Mouse (Mus musculus): Measurements from ENCODE around the gene Lpcat2. TPM values are rescaled to one million over a fixed set of nuclear protein-coding genes. Genes with fewer than 3 reads are reported as not detected.

Gene Lpcat2
- polyA plus RNA-seq, 1 experiment, result 1.3 TPM

DNA sequence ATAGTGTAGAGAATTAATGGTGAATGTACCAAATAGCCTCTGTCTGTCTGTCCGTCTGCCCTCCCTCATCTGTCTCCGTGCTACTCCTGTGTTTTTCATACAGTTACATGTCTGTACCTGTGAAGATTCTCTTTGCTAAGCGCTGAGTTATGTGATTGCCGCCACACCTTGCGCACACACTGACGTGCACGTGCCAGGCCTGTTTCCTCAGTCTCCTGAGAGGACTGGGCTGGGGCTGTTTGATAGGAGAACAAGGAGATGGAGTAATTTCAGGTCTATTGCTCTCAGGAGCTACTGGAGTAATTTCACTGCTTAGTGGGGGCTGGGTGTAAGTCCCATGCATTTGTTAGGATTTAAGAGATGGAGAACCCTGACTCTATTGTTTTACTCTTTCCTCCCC is 39.9 kb downstream of the Lpcat2 start:
- 31% methylated on average over 7 of the region's 7 CpGs for WGBS
- Histone ChIP-seq H3K4me1 (ENCODE audit: control insufficient read depth, insufficient read depth, insufficient read length, low read length) (no peaks in the 10 kb centered on the region), H3K27ac (ENCODE audit: insufficient read depth, low read depth, low read length) (no peak overlapping the region), H3K36me3 (ENCODE audit: control insufficient read depth, insufficient read depth, low read length) (no peaks in the 10 kb centered on the region), H3K27me3 (ENCODE audit: control insufficient read depth, insufficient read depth, low read length) (no peaks in the 10 kb centered on the region), H3K4me3 (ENCODE audit: low read depth, low read length) (no peak overlapping the region)
- TF ChIP-seq CTCF (IDR thresholded peaks at IDR 0.05; ENCODE audit: extremely low read depth, insufficient read length, insufficient replicate concordance, low read depth, low read length), result no peak
- no peak for TF ChIP-seq POLR2A (IDR thresholded peaks at IDR 0.05; ENCODE audit: low read depth, low read length)

DNA sequence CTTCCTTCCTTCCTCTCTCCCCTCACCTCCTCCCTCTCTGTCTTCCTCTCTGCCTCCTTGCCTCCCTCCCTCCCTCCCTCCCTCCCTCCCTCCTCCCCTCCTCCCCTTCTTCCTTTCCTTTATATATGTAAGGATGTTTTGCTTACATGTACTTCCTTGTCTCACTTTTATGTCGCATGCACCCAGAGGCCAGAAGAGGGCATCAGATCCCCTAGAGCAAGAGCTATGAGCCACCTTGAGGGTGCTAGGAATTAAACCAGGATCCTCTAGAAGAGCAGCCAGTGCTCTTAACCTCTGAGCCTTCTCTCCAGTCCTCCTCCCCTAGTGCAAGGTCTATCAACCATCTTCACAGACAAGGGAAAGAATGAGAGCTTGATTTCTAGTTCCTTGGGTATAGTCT is 40.9 kb downstream of the Lpcat2 start:
- Histone ChIP-seq H3K27ac (ENCODE audit: insufficient read depth, low read depth, low read length) (no peak overlapping the region), H3K4me1 (ENCODE audit: control insufficient read depth, insufficient read depth, insufficient read length, low read length) (no peaks in the 10 kb centered on the region), H3K27me3 (ENCODE audit: control insufficient read depth, insufficient read depth, low read length) (no peaks in the 10 kb centered on the region), H3K36me3 (ENCODE audit: control insufficient read depth, insufficient read depth, low read length) (no peaks in the 10 kb centered on the region), H3K4me3 (ENCODE audit: low read depth, low read length) (no peak overlapping the region)
- TF ChIP-seq CTCF (IDR thresholded peaks at IDR 0.05; ENCODE audit: extremely low read depth, insufficient read length, insufficient replicate concordance, low read depth, low read length) (no peak), POLR2A (IDR thresholded peaks at IDR 0.05; ENCODE audit: low read depth, low read length) (no peak)
- 71% methylated on average over 1 of the region's 1 CpGs for WGBS

DNA sequence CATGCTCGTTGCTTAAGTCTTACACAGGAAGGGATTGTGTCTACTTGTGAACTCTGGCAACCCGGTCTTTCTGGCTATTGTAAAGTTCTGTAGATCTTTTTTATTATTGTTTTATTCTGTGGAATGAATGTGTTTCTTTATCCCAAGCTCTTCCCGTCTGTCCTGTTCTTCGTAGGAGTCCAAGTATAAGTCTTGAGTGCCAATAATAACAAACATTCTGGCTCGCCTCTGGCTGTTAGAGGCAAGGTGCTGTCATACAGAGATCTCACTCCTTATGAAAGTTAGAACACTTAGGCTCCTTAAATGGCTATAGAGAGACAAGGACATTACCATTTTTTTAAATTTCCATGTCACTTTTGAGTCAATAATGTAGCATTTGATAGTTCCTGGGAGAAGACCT is 41.5 kb downstream of the Lpcat2 start:
- Histone ChIP-seq H3K36me3 (ENCODE audit: control insufficient read depth, insufficient read depth, low read length) (no peaks in the 10 kb centered on the region), H3K27me3 (ENCODE audit: control insufficient read depth, insufficient read depth, low read length) (no peaks in the 10 kb centered on the region), H3K27ac (ENCODE audit: insufficient read depth, low read depth, low read length) (no peak overlapping the region), H3K4me1 (ENCODE audit: control insufficient read depth, insufficient read depth, insufficient read length, low read length) (no peaks in the 10 kb centered on the region), H3K4me3 (ENCODE audit: low read depth, low read length) (no peak overlapping the region)
- TF ChIP-seq CTCF (IDR thresholded peaks at IDR 0.05; ENCODE audit: extremely low read depth, insufficient read length, insufficient replicate concordance, low read depth, low read length) (no peak), POLR2A (IDR thresholded peaks at IDR 0.05; ENCODE audit: low read depth, low read length) (no peak)
- 71% methylated on average over 5 of the region's 5 CpGs for WGBS

DNA sequence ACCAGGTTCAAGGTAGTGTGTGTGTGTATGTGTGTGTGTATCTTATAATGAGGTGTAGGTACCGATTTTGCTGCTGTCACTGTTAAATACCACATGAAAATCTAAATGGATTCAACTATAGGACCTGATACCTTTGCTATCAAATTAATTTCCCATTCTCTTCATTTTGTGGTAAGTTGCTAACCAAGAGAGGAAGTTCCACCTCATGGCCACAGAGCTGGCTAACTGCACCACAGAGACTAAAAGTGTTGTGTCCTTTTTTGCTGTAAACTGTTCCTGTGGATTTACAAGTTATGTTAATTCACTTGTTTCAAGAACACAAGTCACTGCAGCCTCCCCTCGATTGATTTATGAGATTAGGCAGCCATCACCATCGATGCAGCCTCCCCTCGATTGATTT is 42.7 kb downstream of the Lpcat2 start:
- Histone ChIP-seq H3K27ac (ENCODE audit: insufficient read depth, low read depth, low read length) (no peak overlapping the region), H3K36me3 (ENCODE audit: control insufficient read depth, insufficient read depth, low read length) (no peaks in the 10 kb centered on the region)
- WGBS, result 48% methylated on average over 4 of the region's 4 CpGs

DNA sequence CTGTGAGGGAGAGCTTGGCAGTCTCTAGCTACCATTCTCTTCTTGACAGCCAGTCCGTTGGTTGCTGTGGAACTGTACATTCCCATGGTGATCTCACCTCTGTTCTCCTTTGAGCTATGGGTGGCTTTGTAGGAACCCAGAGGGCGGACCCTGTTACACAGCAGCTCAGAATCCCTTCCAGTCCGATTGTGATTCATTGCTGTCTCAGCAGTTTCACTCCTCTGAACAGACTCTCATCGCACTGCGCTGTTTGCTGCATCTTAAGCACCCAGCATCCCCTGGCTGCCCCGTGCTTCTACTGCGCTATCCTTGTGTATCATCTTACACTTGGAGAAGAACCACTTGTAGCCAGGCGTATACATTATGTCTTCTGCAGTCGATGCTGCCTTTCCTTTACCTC is 44.5 kb downstream of the Lpcat2 start:
- Histone ChIP-seq H3K4me1 (ENCODE audit: control insufficient read depth, insufficient read depth, insufficient read length, low read length) (no peaks in the 10 kb centered on the region), H3K27ac (ENCODE audit: insufficient read depth, low read depth, low read length) (no peak overlapping the region), H3K27me3 (ENCODE audit: control insufficient read depth, insufficient read depth, low read length) (no peaks in the 10 kb centered on the region), H3K36me3 (ENCODE audit: control insufficient read depth, insufficient read depth, low read length) (no peaks in the 10 kb centered on the region), H3K4me3 (ENCODE audit: low read depth, low read length) (no peak overlapping the region)
- TF ChIP-seq CTCF (IDR thresholded peaks at IDR 0.05; ENCODE audit: extremely low read depth, insufficient read length, insufficient replicate concordance, low read depth, low read length) (no peak), POLR2A (IDR thresholded peaks at IDR 0.05; ENCODE audit: low read depth, low read length) (no peak)
- 87% methylated on average over 9 of the region's 9 CpGs for WGBS

More for the DNA sequence above, 42.7 kb downstream of the Lpcat2 start:
- Histone ChIP-seq H3K4me3 (ENCODE audit: low read depth, low read length) (no peak overlapping the region), H3K4me1 (ENCODE audit: control insufficient read depth, insufficient read depth, insufficient read length, low read length) (no peaks in the 10 kb centered on the region), H3K27me3 (ENCODE audit: control insufficient read depth, insufficient read depth, low read length) (no peaks in the 10 kb centered on the region)
- TF ChIP-seq CTCF (IDR thresholded peaks at IDR 0.05; ENCODE audit: extremely low read depth, insufficient read length, insufficient replicate concordance, low read depth, low read length) (no peak), POLR2A (IDR thresholded peaks at IDR 0.05; ENCODE audit: low read depth, low read length) (no peak)

DNA sequence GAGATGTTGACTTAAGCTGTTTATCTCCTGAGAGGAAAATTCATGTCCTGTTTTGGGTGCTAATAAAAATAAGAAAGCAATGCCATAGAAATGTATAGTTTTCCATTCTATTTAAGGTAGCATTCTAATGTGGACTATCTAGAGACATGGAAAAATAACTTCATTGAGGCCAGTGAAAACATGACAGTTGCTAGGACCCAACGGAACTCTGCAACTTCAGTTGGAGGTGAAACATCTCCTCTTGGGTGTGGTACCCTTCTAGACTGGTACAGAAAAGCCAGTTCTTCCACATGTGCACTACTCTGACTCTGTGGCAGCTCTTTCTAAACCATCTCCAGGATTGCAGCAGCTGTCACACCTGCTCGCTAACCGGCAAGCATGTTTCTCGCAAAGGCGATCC is 46.0 kb downstream of the Lpcat2 start, which contains the start of gene Capns2:
Gene Capns2, plus strand, starts transcription at position 301 of the 400 bp plus-strand sequence.
- WGBS, result 93% methylated on average over 5 of the region's 5 CpGs
- no peaks in the 10 kb centered on the region for H3K4me1 ChIP-seq (ENCODE audit: control insufficient read depth, insufficient read depth, insufficient read length, low read length)
- no peak within 1 kb of the TSS for H3K27ac ChIP-seq (ENCODE audit: insufficient read depth, low read depth, low read length)
- no peaks in the 10 kb centered on the region for H3K27me3 ChIP-seq (ENCODE audit: control insufficient read depth, insufficient read depth, low read length)
- no peak within 1 kb of the TSS for H3K4me3 ChIP-seq (ENCODE audit: low read depth, low read length)
- no peak for TF ChIP-seq POLR2A (IDR thresholded peaks at IDR 0.05; ENCODE audit: low read depth, low read length)
- TF ChIP-seq CTCF (IDR thresholded peaks at IDR 0.05; ENCODE audit: extremely low read depth, insufficient read length, insufficient replicate concordance, low read depth, low read length), result no peak
- no peaks in the 10 kb centered on the region for H3K36me3 ChIP-seq (ENCODE audit: control insufficient read depth, insufficient read depth, low read length)

DNA sequence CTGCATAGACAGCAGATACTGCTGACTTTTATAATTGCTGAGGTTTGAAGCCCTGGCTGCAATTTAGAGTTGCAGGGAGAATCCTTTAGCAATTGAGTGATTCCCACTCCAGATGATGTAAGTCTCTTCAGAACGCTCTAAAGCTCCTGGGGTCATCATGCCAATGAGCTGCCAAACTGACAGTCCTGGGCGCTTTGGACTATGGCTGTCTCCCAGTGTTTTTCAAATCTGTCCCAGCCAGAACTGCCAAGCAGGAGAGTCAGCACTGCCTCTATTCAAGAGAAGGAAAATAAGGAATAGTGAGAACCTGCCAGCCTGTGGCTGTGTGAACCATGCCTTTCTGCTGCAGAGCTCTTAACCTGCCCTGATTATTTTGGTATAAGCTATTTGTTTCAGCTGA is 47.8 kb downstream of the Lpcat2 start:
- WGBS, result 86% methylated on average over 2 of the region's 2 CpGs
- Histone ChIP-seq H3K27me3 (ENCODE audit: control insufficient read depth, insufficient read depth, low read length) (no peaks in the 10 kb centered on the region), H3K36me3 (ENCODE audit: control insufficient read depth, insufficient read depth, low read length) (no peaks in the 10 kb centered on the region), H3K4me3 (ENCODE audit: low read depth, low read length) (no peak overlapping the region), H3K4me1 (ENCODE audit: control insufficient read depth, insufficient read depth, insufficient read length, low read length) (no peaks in the 10 kb centered on the region), H3K27ac (ENCODE audit: insufficient read depth, low read depth, low read length) (no peak overlapping the region)
- TF ChIP-seq POLR2A (IDR thresholded peaks at IDR 0.05; ENCODE audit: low read depth, low read length) (no peak), CTCF (IDR thresholded peaks at IDR 0.05; ENCODE audit: extremely low read depth, insufficient read length, insufficient replicate concordance, low read depth, low read length) (no peak)

Measured in small intestine, adult 2 months (tissue).